Mouse (Mus musculus) megakaryocyte, embryonic 14.5 days (primary cell): Measurements from ENCODE around the gene Nono. TPM values are rescaled to one million over a fixed set of nuclear protein-coding genes. Genes with fewer than 3 reads are reported as not detected.

Experiments
- H3K27me3 ChIP-seq: replicated peaks from 2 replicates; pipeline ENCODE3; 2012; ENCODE audit warnings: inconsistent platforms
- H3K36me3 ChIP-seq: replicated peaks from 2 replicates; pipeline ENCODE3; 2012; ENCODE audit warnings: low read length, inconsistent platforms, mixed read lengths
- H3K4me1 ChIP-seq: 2 replicates; pipeline ENCODE4 v1.6.1; 2012; ENCODE audit warnings: inconsistent platforms
- H3K4me3 ChIP-seq: replicated peaks from 2 replicates; pipeline ENCODE3; 2012; ENCODE audit warnings: moderate library complexity, mild to moderate bottlenecking, inconsistent platforms
- H3K9me3 ChIP-seq: 2 replicates; pipeline ENCODE4 v1.6.1; 2012; ENCODE audit warnings: inconsistent platforms
- FLI1 ChIP-seq: IDR thresholded peaks from 2 replicates; pipeline ENCODE4 v1.6.1; 2012; ENCODE audit warnings: low read length, inconsistent platforms, mixed read lengths
- GATA1 ChIP-seq: IDR thresholded peaks from 3 replicates; pipeline ENCODE4 v1.6.1; 2012; ENCODE audit warnings: mixed read lengths, low read length, inconsistent platforms, borderline replicate concordance
- polyA plus RNA-seq: library from polyadenylated mRNA; stranded (reverse); fragments of >175 nt; gene quantifications from 2 replicates; pipeline ENCODE4 v1.2.3, GENCODE M21; 2012; ENCODE audit warnings: low replicate concordance; ENCODE audit not compliant: insufficient read depth

Gene Nono
- polyA plus RNA-seq, 1 experiment = 24.5 TPM

- no peak for TF ChIP-seq FLI1
- no peak for TF ChIP-seq GATA1
- Histone ChIP-seq H3K36me3 (peaks cover 23% of the 10 kb centered on the region), H3K9me3 (no peaks in the 10 kb centered on the region), H3K4me1 (peaks cover 28% of the 10 kb centered on the region), H3K4me3 (peak overlapping the region; percentile 95), H3K27me3 (peaks cover 9% of the 10 kb centered on the region)
These were observed 9.1 kb upstream of the Nono start for GRCm38 (mm10) chrX:101419725-101420699.

- peaks cover 6% of the 10 kb centered on the region for H3K27me3 ChIP-seq
- H3K9me3 ChIP-seq = no peaks in the 10 kb centered on the region
- peak within 1 kb of the TSS; percentile 95 for H3K4me3 ChIP-seq
- H3K36me3 ChIP-seq = peaks cover 16% of the 10 kb centered on the region
- H3K4me1 ChIP-seq = peaks cover 28% of the 10 kb centered on the region
- no peak for TF ChIP-seq FLI1
- no peak for TF ChIP-seq GATA1
These were observed 8.4 kb upstream of the Nono start, which contains the start of gene Zmym3 for GRCm38 (mm10) chrX:101420700-101421095. TSS of gene Zmym3 (minus strand) at chrX:101420849.

GRCm38 (mm10) chrX:101423462-101423861, 5.7 kb upstream of the Nono start:
- TF ChIP-seq FLI1 (no peak), GATA1 (no peak)
- no peaks in the 10 kb centered on the region for H3K9me3 ChIP-seq
- no peaks in the 10 kb centered on the region for H3K36me3 ChIP-seq
- no peak overlapping the region for H3K4me3 ChIP-seq
- peaks cover 3% of the 10 kb centered on the region for H3K27me3 ChIP-seq
- peaks cover 17% of the 10 kb centered on the region for H3K4me1 ChIP-seq

DNA sequence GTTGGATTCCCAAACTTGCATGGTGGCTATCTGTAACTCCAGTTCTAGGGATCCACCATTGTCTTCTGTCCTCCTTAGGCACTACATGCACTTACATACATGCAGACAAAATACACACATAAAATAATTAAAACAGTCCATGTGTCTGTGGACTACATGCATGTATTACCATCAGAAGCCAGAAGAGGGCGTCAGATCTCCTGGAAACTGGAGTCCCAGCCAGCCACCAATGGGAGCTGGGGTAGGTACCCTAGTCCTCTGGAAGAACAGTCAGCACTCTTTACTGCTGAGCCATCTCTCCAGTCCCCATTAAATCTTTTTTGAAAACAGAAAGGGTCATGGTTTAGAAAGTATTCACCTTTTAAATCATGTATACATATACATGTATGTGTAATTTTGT, 1.3 kb upstream of the Nono start:
- TF ChIP-seq GATA1 = no peak
- no peak for TF ChIP-seq FLI1
- H3K4me3 ChIP-seq = peak overlapping the region; percentile 93
- H3K9me3 ChIP-seq = no peaks in the 10 kb centered on the region
- H3K27me3 ChIP-seq = peaks cover 2% of the 10 kb centered on the region
- H3K36me3 ChIP-seq = peaks cover 12% of the 10 kb centered on the region
- peaks cover 15% of the 10 kb centered on the region for H3K4me1 ChIP-seq

DNA sequence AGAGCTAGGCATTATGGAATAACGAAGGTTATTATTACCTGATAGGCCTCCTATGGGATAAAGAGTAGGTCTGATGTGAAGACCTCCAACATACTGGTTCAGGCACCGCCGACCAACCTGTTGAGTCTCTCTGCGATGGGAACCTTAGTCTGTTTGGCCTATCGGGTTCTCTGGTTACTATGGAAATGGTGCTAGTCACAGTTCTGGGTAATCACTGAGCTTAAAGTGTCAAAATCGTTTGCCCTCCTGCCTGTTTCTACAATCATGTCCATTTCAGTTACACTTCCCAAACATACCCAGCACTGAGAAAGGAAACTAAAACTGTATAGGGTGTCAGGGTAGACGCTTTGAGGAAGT, 355 bp upstream of the Nono start:
- no peaks in the 10 kb centered on the region for H3K9me3 ChIP-seq
- peaks cover 15% of the 10 kb centered on the region for H3K4me1 ChIP-seq
- H3K4me3 ChIP-seq = peak overlapping the region; percentile 93
- H3K36me3 ChIP-seq = peaks cover 19% of the 10 kb centered on the region
- peaks cover 2% of the 10 kb centered on the region for H3K27me3 ChIP-seq
- TF ChIP-seq FLI1 (no peak), GATA1 (no peak)

DNA sequence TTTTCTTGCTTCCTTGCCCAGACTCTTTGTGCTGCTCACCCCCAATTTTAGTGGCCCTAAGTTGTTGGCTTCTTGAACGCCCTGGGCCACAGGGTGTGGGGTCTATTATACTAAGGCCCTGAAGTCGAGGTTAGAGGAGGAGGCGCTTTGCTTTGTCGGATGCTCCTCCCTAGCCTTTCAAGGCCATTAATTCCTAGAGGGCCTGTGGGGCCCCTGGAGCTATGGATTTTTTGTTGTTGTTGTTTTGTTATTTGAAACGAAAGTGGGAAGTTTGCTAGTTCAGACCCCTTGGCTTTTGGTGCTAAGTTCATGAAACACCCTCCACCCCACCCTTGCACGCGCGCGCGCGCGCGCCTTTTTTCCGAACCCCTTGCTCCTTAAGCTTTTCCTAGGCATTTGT, 858 bp downstream of the Nono start:
- TF ChIP-seq GATA1 (no peak), FLI1 (no peak)
- Histone ChIP-seq H3K27me3 (peaks cover 2% of the 10 kb centered on the region), H3K9me3 (no peaks in the 10 kb centered on the region), H3K4me1 (peaks cover 15% of the 10 kb centered on the region), H3K4me3 (peak overlapping the region; percentile 93), H3K36me3 (peaks cover 20% of the 10 kb centered on the region)

GRCm38 (mm10) chrX:101448886-101449475, 19.9 kb downstream of the Nono start, which contains the start of gene Itgb1bp2:
TSS of gene Itgb1bp2 (plus strand) at chrX:101449088.
- H3K4me3 ChIP-seq = no peak within 1 kb of the TSS
- peaks cover 79% of the 10 kb centered on the region for H3K36me3 ChIP-seq
- TF ChIP-seq GATA1 = no peak
- no peak for TF ChIP-seq FLI1
- no peaks in the 10 kb centered on the region for H3K4me1 ChIP-seq
- peaks cover 11% of the 10 kb centered on the region for H3K27me3 ChIP-seq
- no peaks in the 10 kb centered on the region for H3K9me3 ChIP-seq

DNA sequence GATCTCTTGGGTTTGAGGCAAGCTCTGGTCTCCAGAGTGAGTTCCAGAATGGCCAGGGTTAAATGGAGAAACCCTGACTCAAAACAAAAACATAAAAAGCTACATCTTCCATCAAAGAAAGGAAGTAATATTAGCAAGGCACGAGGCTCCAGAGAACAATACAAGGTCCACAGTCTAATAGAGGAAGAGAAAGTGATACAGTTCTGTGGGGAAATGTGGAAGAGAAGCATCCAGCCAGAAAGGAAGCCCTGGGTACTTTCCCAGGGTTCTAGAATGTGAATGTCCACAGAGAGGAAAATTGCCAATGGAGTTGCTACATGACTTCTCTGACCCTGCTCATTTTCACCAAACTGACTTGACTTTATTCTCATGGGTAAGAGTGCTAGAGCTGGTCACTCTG, 22.0 kb downstream of the Nono start:
- no peak overlapping the region for H3K4me3 ChIP-seq
- no peaks in the 10 kb centered on the region for H3K9me3 ChIP-seq
- peaks cover 70% of the 10 kb centered on the region for H3K36me3 ChIP-seq
- H3K27me3 ChIP-seq = peaks cover 11% of the 10 kb centered on the region
- no peaks in the 10 kb centered on the region for H3K4me1 ChIP-seq
- no peak for TF ChIP-seq GATA1
- TF ChIP-seq FLI1 = no peak

- no peak for TF ChIP-seq FLI1
- no peak for TF ChIP-seq GATA1
- Histone ChIP-seq H3K4me3 (no peak overlapping the region), H3K27me3 (peaks cover 9% of the 10 kb centered on the region), H3K36me3 (peaks cover 65% of the 10 kb centered on the region), H3K4me1 (no peaks in the 10 kb centered on the region), H3K9me3 (no peaks in the 10 kb centered on the region)
These were observed 22.5 kb downstream of the Nono start for GRCm38 (mm10) chrX:101451591-101451990.

DNA sequence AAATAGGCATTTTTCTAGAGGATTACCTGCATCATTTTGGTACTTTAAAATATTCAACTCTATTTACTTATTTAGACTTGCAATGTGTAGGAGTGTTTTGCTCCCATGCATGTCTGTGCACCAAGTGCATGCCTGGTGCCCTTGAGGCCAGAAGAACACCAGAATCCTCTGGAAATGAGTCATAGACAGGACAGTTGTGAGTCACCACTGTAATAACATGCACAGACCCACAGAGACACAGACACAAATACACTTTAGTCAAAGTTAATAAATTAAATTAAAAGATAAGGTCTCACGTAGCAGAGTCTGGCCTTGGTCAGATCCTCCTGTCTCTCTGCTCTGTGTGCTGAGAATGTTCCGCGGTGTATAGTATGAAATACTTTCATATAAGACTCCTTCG, 43.1 kb downstream of the Nono start:
- TF ChIP-seq GATA1 (no peak), FLI1 (no peak)
- H3K9me3 ChIP-seq = no peaks in the 10 kb centered on the region
- H3K27me3 ChIP-seq = peaks cover 3% of the 10 kb centered on the region
- H3K4me1 ChIP-seq = no peaks in the 10 kb centered on the region
- no peak overlapping the region for H3K4me3 ChIP-seq
- peaks cover 51% of the 10 kb centered on the region for H3K36me3 ChIP-seq
